Mouse (Mus musculus): ENCODE results near the gene Max.

The Max gene

GRCm38 (mm10) chr12:76954698-76955423 is 7.1 kb downstream of the Max start:
- DNase-seq (ENCODE audit: low spot score), result peak; percentile 96

- DNase-seq (ENCODE audit: low spot score), result peak; percentile 37
Observed at GRCm38 (mm10) chr12:76953750-76954363, 8.1 kb downstream of the Max start.

- DNase-seq (ENCODE audit: low spot score), result peak; percentile 17
Observed at GRCm38 (mm10) chr12:76950330-76950729, 11.7 kb downstream of the Max start.

GRCm38 (mm10) chr12:76948781-76949180 is 13.2 kb downstream of the Max start:
- no peak for DNase-seq (ENCODE audit: low spot score)

- no peak for DNase-seq (ENCODE audit: low spot score)
Observed at GRCm38 (mm10) chr12:76948185-76948584, 13.8 kb downstream of the Max start.

- DNase-seq (ENCODE audit: low spot score), result no peak
Observed at GRCm38 (mm10) chr12:76947487-76947886, 14.5 kb downstream of the Max start.

- DNase-seq (ENCODE audit: low spot score), result no peak
Observed at GRCm38 (mm10) chr12:76943466-76943865, 18.5 kb downstream of the Max start.

GRCm38 (mm10) chr12:76943046-76943445 is 19.0 kb downstream of the Max start:
- no peak for DNase-seq (ENCODE audit: low spot score)

- no peak for DNase-seq (ENCODE audit: low spot score)
Observed at GRCm38 (mm10) chr12:76942476-76942875, 19.5 kb downstream of the Max start.

- DNase-seq (ENCODE audit: low spot score), result no peak
Observed at GRCm38 (mm10) chr12:76941524-76941923, 20.5 kb downstream of the Max start.

GRCm38 (mm10) chr12:76938013-76938412 is 24.0 kb downstream of the Max start:
- DNase-seq (ENCODE audit: low spot score), result no peak

- DNase-seq (ENCODE audit: low spot score), result no peak
Observed at GRCm38 (mm10) chr12:76936211-76936610, 25.8 kb downstream of the Max start.

GRCm38 (mm10) chr12:76934438-76934837 is 27.6 kb downstream of the Max start:
- DNase-seq (ENCODE audit: low spot score), result no peak

GRCm38 (mm10) chr12:76932688-76933060 is 29.3 kb downstream of the Max start:
- no peak for DNase-seq (ENCODE audit: low spot score)

- DNase-seq (ENCODE audit: low spot score), result no peak
Observed at GRCm38 (mm10) chr12:76931739-76932687, 30.0 kb downstream of the Max start.

- DNase-seq (ENCODE audit: low spot score), result no peak
Observed at GRCm38 (mm10) chr12:76930177-76930576, 31.8 kb downstream of the Max start.

GRCm38 (mm10) chr12:76927539-76927938 is 34.5 kb downstream of the Max start:
- DNase-seq (ENCODE audit: low spot score), result no peak

- no peak for DNase-seq (ENCODE audit: low spot score)
Observed at GRCm38 (mm10) chr12:76927012-76927411, 35.0 kb downstream of the Max start.

GRCm38 (mm10) chr12:76926338-76926945 is 35.6 kb downstream of the Max start:
- peak; percentile 5 for DNase-seq (ENCODE audit: low spot score)

- DNase-seq (ENCODE audit: low spot score), result no peak
Observed at GRCm38 (mm10) chr12:76924904-76925604, 36.9 kb downstream of the Max start.

- DNase-seq (ENCODE audit: low spot score), result no peak
Observed at GRCm38 (mm10) chr12:76923118-76923517, 38.9 kb downstream of the Max start.

- DNase-seq (ENCODE audit: low spot score), result no peak
Observed at GRCm38 (mm10) chr12:76920990-76921389, 41.0 kb downstream of the Max start.

All from adipocyte (in vitro differentiated cells).